Mouse (Mus musculus): ENCODE measurements around the gene Vezt.

GRCm38 (mm10) chr10:94062357-94062756 lies 26.7 kb upstream of the Vezt start:
- no peak for TF ChIP-seq CTCF (IDR thresholded peaks at IDR 0.05; ENCODE audit: extremely low read depth, insufficient read length, insufficient replicate concordance, low read depth, low read length)
- no peak for TF ChIP-seq POLR2A (IDR thresholded peaks at IDR 0.05; ENCODE audit: low read depth, low read length)
